Mouse (Mus musculus): ENCODE data around the gene Olfr71. TPM values are rescaled to one million over a fixed set of nuclear protein-coding genes. Genes with fewer than 3 reads are reported as not detected.

The Olfr71 gene
- polyA plus RNA-seq, 1 experiment from 2014 or later, result not detected

GRCm38 (mm10) chr4:43728576-43728954, 18.5 kb upstream of the Olfr71 start:
- no peaks in the 10 kb centered on the region for H3K27me3 ChIP-seq (ENCODE audit: insufficient read depth, poor library complexity, severe bottlenecking)
- H3K4me1 ChIP-seq, result peaks cover 73% of the 10 kb centered on the region
- WGBS, result 7% methylated on average over 5 of the region's 5 CpGs
- no peaks in the 10 kb centered on the region for H3K36me3 ChIP-seq
- DNase-seq (ENCODE audit: low spot score), result no peak
- no peaks in the 10 kb centered on the region for H3K9me3 ChIP-seq
- H3K27ac ChIP-seq, result peak overlapping the region; percentile 85
- no peak overlapping the region for H3K4me3 ChIP-seq

GRCm38 (mm10) chr4:43727718-43728575, 17.9 kb upstream of the Olfr71 start:
- Histone ChIP-seq H3K27ac (peak overlapping the region; percentile 85), H3K36me3 (no peaks in the 10 kb centered on the region), H3K9me3 (no peaks in the 10 kb centered on the region), H3K4me1 (peaks cover 67% of the 10 kb centered on the region), H3K4me3 (no peak overlapping the region), H3K27me3 (ENCODE audit: insufficient read depth, poor library complexity, severe bottlenecking) (no peaks in the 10 kb centered on the region)
- 50% methylated on average over 7 of the region's 7 CpGs for WGBS
- no peak for DNase-seq (ENCODE audit: low spot score)

GRCm38 (mm10) chr4:43726995-43727394, 16.9 kb upstream of the Olfr71 start, which contains the start of gene Hrct1:
Hrct1 (plus strand) TSS chr4:43727188.
- 33% methylated on average over 3 of the region's 3 CpGs for WGBS
- H3K27me3 ChIP-seq (ENCODE audit: insufficient read depth, poor library complexity, severe bottlenecking), result no peaks in the 10 kb centered on the region
- H3K27ac ChIP-seq, result peak within 1 kb of the TSS; percentile 85
- H3K36me3 ChIP-seq, result no peaks in the 10 kb centered on the region
- no peak within 1 kb of the TSS for H3K4me3 ChIP-seq
- DNase-seq (ENCODE audit: low spot score), result no peak
- H3K4me1 ChIP-seq, result peaks cover 57% of the 10 kb centered on the region
- no peaks in the 10 kb centered on the region for H3K9me3 ChIP-seq

GRCm38 (mm10) chr4:43726228-43726993, 16.4 kb upstream of the Olfr71 start:
- peak overlapping the region; percentile 85; the same call in 1 of the 2 replicates for H3K27ac ChIP-seq
- DNase-seq (ENCODE audit: low spot score), result no peak
- H3K4me3 ChIP-seq, result no peak overlapping the region
- no peaks in the 10 kb centered on the region for H3K9me3 ChIP-seq
- peaks cover 54% of the 10 kb centered on the region for H3K4me1 ChIP-seq
- no peaks in the 10 kb centered on the region for H3K36me3 ChIP-seq
- 49% methylated on average over 12 of the region's 12 CpGs for WGBS
- no peaks in the 10 kb centered on the region for H3K27me3 ChIP-seq (ENCODE audit: insufficient read depth, poor library complexity, severe bottlenecking)

- no peaks in the 10 kb centered on the region for H3K9me3 ChIP-seq
- H3K4me3 ChIP-seq, result no peak overlapping the region
- no peak overlapping the region for H3K27ac ChIP-seq
- peaks cover 47% of the 10 kb centered on the region for H3K4me1 ChIP-seq
- H3K36me3 ChIP-seq, result no peaks in the 10 kb centered on the region
- WGBS, result 22% methylated on average over 1 of the region's 1 CpGs
- H3K27me3 ChIP-seq (ENCODE audit: insufficient read depth, poor library complexity, severe bottlenecking), result no peaks in the 10 kb centered on the region
- no peak for DNase-seq (ENCODE audit: low spot score)
Measured at GRCm38 (mm10) chr4:43724764-43725163, 14.7 kb upstream of the Olfr71 start.

- no peak overlapping the region for H3K4me3 ChIP-seq
- H3K4me1 ChIP-seq, result peaks cover 21% of the 10 kb centered on the region
- no peak overlapping the region for H3K27ac ChIP-seq
- no peaks in the 10 kb centered on the region for H3K36me3 ChIP-seq
- no peak for DNase-seq (ENCODE audit: low spot score)
- 88% methylated on average over 4 of the region's 4 CpGs for WGBS
- H3K9me3 ChIP-seq, result no peaks in the 10 kb centered on the region
- H3K27me3 ChIP-seq (ENCODE audit: insufficient read depth, poor library complexity, severe bottlenecking), result no peaks in the 10 kb centered on the region
Measured at GRCm38 (mm10) chr4:43722191-43722590, 12.1 kb upstream of the Olfr71 start.

GRCm38 (mm10) chr4:43720491-43721228, 10.6 kb upstream of the Olfr71 start:
- no peaks in the 10 kb centered on the region for H3K36me3 ChIP-seq
- no peaks in the 10 kb centered on the region for H3K27me3 ChIP-seq (ENCODE audit: insufficient read depth, poor library complexity, severe bottlenecking)
- no peak for DNase-seq (ENCODE audit: low spot score)
- WGBS, result 48% methylated on average over 15 of the region's 16 CpGs
- H3K4me1 ChIP-seq, result peaks cover 9% of the 10 kb centered on the region; the same call in 1 of the 2 replicates
- H3K4me3 ChIP-seq, result no peak overlapping the region
- H3K27ac ChIP-seq, result peak overlapping the region; percentile 73
- no peaks in the 10 kb centered on the region for H3K9me3 ChIP-seq

- H3K4me1 ChIP-seq, result peaks cover 3% of the 10 kb centered on the region; the same call in 1 of the 2 replicates
- H3K4me3 ChIP-seq, result no peak overlapping the region
- no peaks in the 10 kb centered on the region for H3K9me3 ChIP-seq
- WGBS, result 41% methylated on average over 7 of the region's 7 CpGs
- no peak overlapping the region for H3K27ac ChIP-seq
- DNase-seq (ENCODE audit: low spot score), result no peak
- H3K27me3 ChIP-seq (ENCODE audit: insufficient read depth, poor library complexity, severe bottlenecking), result 0 out of 2 replicates have a peak, but pooled peaks cover 9% of the 10 kb centered on the region
- H3K36me3 ChIP-seq, result no peaks in the 10 kb centered on the region
Measured at GRCm38 (mm10) chr4:43713652-43714219, 3.7 kb upstream of the Olfr71 start.

- Histone ChIP-seq H3K4me3 (no peak overlapping the region), H3K36me3 (no peaks in the 10 kb centered on the region), H3K9me3 (no peaks in the 10 kb centered on the region), H3K27me3 (ENCODE audit: insufficient read depth, poor library complexity, severe bottlenecking) (peaks cover 23% of the 10 kb centered on the region; the same call in 1 of the 2 replicates), H3K4me1 (peaks cover 3% of the 10 kb centered on the region; the same call in 1 of the 2 replicates), H3K27ac (no peak overlapping the region)
- 4% methylated on average over 2 of the region's 2 CpGs for WGBS
- peak; percentile 90 for DNase-seq (ENCODE audit: low spot score)
Measured at GRCm38 (mm10) chr4:43711821-43712220, 1.8 kb upstream of the Olfr71 start.

GRCm38 (mm10) chr4:43705991-43706390, 4.1 kb downstream of the Olfr71 start:
- Histone ChIP-seq H3K9me3 (no peaks in the 10 kb centered on the region), H3K27me3 (ENCODE audit: insufficient read depth, poor library complexity, severe bottlenecking) (peaks cover 30% of the 10 kb centered on the region), H3K4me1 (peaks cover 13% of the 10 kb centered on the region; the same call in 1 of the 2 replicates), H3K4me3 (no peak overlapping the region), H3K36me3 (no peaks in the 10 kb centered on the region), H3K27ac (no peak overlapping the region)
- DNase-seq (ENCODE audit: low spot score), result no peak
- WGBS, result 83% methylated on average over 13 of the region's 13 CpGs

- no peak for DNase-seq (ENCODE audit: low spot score)
- H3K36me3 ChIP-seq, result no peaks in the 10 kb centered on the region
- H3K9me3 ChIP-seq, result no peaks in the 10 kb centered on the region
- peaks cover 13% of the 10 kb centered on the region; the same call in 1 of the 2 replicates for H3K4me1 ChIP-seq
- H3K27ac ChIP-seq, result no peak overlapping the region; the same call in 1 of the 2 replicates
- peaks cover 30% of the 10 kb centered on the region for H3K27me3 ChIP-seq (ENCODE audit: insufficient read depth, poor library complexity, severe bottlenecking)
- no peak overlapping the region for H3K4me3 ChIP-seq
- WGBS, result 86% methylated on average over 8 of the region's 8 CpGs
Measured at GRCm38 (mm10) chr4:43703851-43704250, 6.2 kb downstream of the Olfr71 start.

GRCm38 (mm10) chr4:43703439-43703838, 6.6 kb downstream of the Olfr71 start:
- no peaks in the 10 kb centered on the region for H3K9me3 ChIP-seq
- no peak for DNase-seq (ENCODE audit: low spot score)
- H3K4me1 ChIP-seq, result peaks cover 13% of the 10 kb centered on the region; the same call in 1 of the 2 replicates
- H3K27me3 ChIP-seq (ENCODE audit: insufficient read depth, poor library complexity, severe bottlenecking), result peaks cover 29% of the 10 kb centered on the region
- H3K36me3 ChIP-seq, result no peaks in the 10 kb centered on the region
- 69% methylated on average over 6 of the region's 6 CpGs for whole genome bisulfite sequencing
- no peak overlapping the region for H3K27ac ChIP-seq
- H3K4me3 ChIP-seq, result no peak overlapping the region

Data from heart, embryonic 10.5 days (tissue).